Mouse (Mus musculus) hindbrain, embryonic 16.5 days (tissue): ENCODE data around the gene Adam12. TPM values are rescaled to one million over a fixed set of nuclear protein-coding genes. Genes with fewer than 3 reads are reported as not detected.

Experiments used
- ATAC-seq: fragments of 200-750 bp; cut with Nextera tagmentation; 2 replicates; pipeline ENCODE4 v1.8.0; 2017; ENCODE audit warnings: moderate TSS enrichment, moderate library complexity
- H3K27ac ChIP-seq: fragments of 300-500 bp; sonication (generic); 2 replicates; pipeline ENCODE4 v1.5.1; 2014; ENCODE audit warnings: low read depth, mild to moderate bottlenecking, control low read depth, low read length, moderate library complexity
- H3K27me3 ChIP-seq: fragments of 300-500 bp; sonication (generic); replicated peaks from 2 replicates; pipeline ENCODE4 v1.6.1; 2014; ENCODE audit warnings: low read length; ENCODE audit not compliant: control insufficient read depth, insufficient read depth
- H3K36me3 ChIP-seq: fragments of 300-500 bp; sonication (generic); 2 replicates; pipeline ENCODE4 v1.6.1; 2014; ENCODE audit warnings: mild to moderate bottlenecking, low read length, moderate library complexity, mixed read lengths; ENCODE audit not compliant: control insufficient read depth, insufficient read depth
- H3K4me1 ChIP-seq: fragments of 300-500 bp; sonication (generic); 2 replicates; pipeline ENCODE4 v1.6.1; 2014; ENCODE audit warnings: low read depth, low read length; ENCODE audit not compliant: control insufficient read depth, insufficient read depth
- H3K4me2 ChIP-seq: fragments of 300-500 bp; sonication (generic); 2 replicates; pipeline ENCODE4 v1.6.1; 2014; ENCODE audit warnings: mild to moderate bottlenecking, low read length, control low read depth, moderate library complexity
- H3K4me3 ChIP-seq: fragments of 300-500 bp; sonication (generic); 2 replicates; pipeline ENCODE4 v1.5.1; 2014; ENCODE audit warnings: mild to moderate bottlenecking, low read length, control low read depth, moderate library complexity
- H3K9ac ChIP-seq: fragments of 300-500 bp; sonication (generic); 2 replicates; pipeline ENCODE4 v1.6.1; 2014; ENCODE audit warnings: low read depth, mild to moderate bottlenecking, control low read depth, low read length, moderate library complexity
- H3K9me3 ChIP-seq: fragments of 300-500 bp; sonication (generic); 2 replicates; pipeline ENCODE4 v1.6.1; 2014; ENCODE audit warnings: mild to moderate bottlenecking, low read length, moderate library complexity; ENCODE audit not compliant: control insufficient read depth
- WGBS: fragments of 180-500 bp; shearing (Covaris S2); extraction: QIAGEN DNeasy Blood & Tissue Kit; methylation state at CpG from one replicate; pipeline ENCODE4 v1.1.7; 2014; 5-methylcytosine and 5-hydroxymethylcytosine counted together
- polyA plus RNA-seq: library from polyadenylated mRNA; unstranded; fragments of >200 nt; fragmentation: Nextera tagmentation; extraction: Ambion mirVana; gene quantifications from 2 replicates; pipeline ENCODE4 v1.2.1, GENCODE M21; 2015

Gene Adam12
- polyA plus RNA-seq, 1 experiment from 2014 or later, result 3.3 TPM

DNA sequence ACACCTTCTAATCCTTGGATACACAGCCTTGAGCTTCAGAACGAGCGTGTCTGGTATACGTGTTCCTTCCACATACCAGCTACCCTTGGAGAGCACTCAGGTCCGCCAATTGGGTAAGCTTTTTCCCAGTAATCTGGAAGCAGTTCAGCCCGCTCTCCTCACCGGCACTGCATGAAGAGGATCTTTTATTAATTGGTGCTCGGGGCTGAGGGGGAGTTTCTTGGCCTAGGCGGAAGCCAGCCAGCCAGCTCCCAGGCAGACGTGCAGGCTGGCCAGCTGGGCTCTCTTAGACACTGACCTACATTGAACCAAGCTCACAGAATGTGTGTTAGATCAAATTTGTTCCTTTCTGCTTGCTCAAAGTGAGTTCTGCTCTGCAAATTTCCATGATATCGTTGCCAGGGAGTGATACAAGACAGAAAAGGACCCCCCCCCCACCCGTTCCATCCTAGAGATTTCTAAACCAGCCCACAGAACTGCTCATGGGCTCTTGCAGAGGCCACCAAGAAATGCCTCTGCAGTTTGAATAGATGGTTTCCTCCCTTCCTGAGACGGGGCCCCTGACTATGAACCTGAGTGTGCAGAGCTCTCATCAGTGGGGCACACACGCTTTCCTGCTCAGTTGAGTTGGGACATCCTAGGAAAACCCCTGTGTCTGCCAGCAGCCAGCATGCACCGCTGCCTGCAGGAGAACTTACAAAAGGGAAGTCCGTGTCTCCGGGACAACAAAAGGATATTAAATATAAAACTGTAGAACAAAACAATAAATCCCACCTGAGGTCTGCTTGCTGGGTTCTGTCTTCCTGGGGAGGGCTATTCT is 205.5 kb downstream of the Adam12 start:
- no peak overlapping the region for H3K4me2 ChIP-seq
- peak overlapping the region; percentile 48 for H3K27ac ChIP-seq
- peak; percentile 91 for ATAC-seq

DNA sequence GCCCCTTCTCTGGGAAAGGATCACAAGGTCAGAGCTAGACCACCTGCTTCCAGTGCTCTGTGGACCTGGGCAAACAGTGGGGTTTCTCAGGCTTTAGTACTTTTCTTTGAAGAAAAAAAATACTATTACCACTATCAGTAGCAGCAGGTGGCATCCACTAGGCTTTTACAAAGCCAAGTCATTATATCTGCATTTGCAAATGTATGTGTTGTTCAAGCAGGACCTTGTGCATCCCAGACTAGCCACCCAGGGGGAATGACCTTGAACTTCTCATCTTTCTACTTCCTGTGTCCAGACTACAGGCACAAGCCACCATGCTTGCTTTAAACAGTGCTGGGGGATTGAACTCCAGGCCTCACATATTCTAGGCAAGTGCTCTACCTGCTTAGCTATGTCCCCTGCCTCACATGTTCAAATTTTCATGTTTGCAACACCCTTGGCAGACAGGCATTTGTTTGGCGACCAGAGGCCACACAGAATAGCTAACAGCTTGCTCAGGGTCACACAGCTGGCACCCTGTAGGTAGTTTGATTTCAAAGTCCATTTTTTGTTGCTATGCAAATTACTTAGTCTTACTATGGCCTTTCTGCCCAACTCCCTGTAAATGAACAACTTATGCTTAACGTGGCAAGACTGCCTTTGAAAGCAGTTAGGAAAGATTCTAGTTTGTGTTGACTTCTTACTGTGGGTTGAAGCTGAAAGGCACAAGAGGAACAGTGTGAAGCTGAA is 209.6 kb downstream of the Adam12 start:
- peaks cover 11% of the 10 kb centered on the region for H3K4me1 ChIP-seq
- H3K9ac ChIP-seq, result no peak overlapping the region
- H3K4me2 ChIP-seq, result no peak overlapping the region
- no peaks in the 10 kb centered on the region for H3K27me3 ChIP-seq
- H3K9me3 ChIP-seq, result no peaks in the 10 kb centered on the region
- no peaks in the 10 kb centered on the region for H3K36me3 ChIP-seq
- ATAC-seq, result no peak
- WGBS, result 52% methylated on average over 2 of the region's 2 CpGs
- no peak overlapping the region for H3K4me3 ChIP-seq
- no peak overlapping the region for H3K27ac ChIP-seq

More for the DNA sequence above, 205.5 kb downstream of the Adam12 start:
- H3K36me3 ChIP-seq, result no peaks in the 10 kb centered on the region
- H3K27me3 ChIP-seq, result no peaks in the 10 kb centered on the region
- no peak overlapping the region for H3K4me3 ChIP-seq
- H3K9me3 ChIP-seq, result no peaks in the 10 kb centered on the region
- WGBS, result 31% methylated on average over 16 of the region's 16 CpGs
- H3K4me1 ChIP-seq, result peaks cover 11% of the 10 kb centered on the region
- no peak overlapping the region for H3K9ac ChIP-seq

DNA sequence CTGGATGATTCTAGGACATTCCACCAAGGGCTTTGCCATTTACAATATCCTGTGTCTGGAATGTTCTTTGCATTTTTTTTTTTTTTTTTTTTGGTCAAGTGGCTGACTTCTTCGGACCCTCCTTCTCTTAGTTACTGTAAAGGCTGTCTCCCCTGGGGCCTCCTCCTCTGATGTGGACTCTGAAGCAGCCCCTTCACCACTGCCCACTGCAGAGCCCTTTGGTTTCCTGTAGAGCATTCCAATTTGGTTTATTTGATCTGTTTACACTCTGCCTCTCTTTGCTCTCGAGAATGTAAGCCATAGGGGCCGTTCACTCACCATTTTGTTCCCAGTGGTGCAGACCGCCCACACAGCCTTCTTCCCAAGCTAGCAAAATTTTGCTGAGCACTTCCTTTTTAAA is 216.7 kb downstream of the Adam12 start:
- Histone ChIP-seq H3K9ac (no peak overlapping the region), H3K4me3 (no peak overlapping the region), H3K9me3 (no peaks in the 10 kb centered on the region), H3K36me3 (no peaks in the 10 kb centered on the region), H3K27ac (no peak overlapping the region), H3K4me2 (no peak overlapping the region), H3K27me3 (no peaks in the 10 kb centered on the region), H3K4me1 (peaks cover 4% of the 10 kb centered on the region)
- WGBS, result 63% methylated on average over 4 of the region's 4 CpGs
- ATAC-seq, result no peak

DNA sequence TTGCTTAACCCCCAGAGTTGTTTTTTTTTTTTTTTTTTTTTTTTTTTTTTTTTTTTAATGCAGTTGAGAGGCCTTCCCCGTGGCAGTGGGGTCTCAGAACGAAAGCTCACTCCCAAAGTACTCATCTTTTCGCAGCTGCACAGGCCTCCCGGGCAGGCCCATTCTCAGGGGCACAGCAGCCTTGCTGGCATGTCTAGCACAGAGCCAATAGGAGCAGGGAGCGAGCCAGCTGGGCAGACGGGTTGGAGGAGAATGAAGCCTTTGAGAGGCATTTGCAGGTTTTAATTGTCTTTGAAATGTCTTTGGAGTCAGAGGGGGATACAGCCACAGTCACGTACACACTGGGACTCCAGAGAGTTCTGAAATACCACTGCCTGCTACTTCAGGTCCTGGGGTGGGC is 217.2 kb downstream of the Adam12 start:
- Histone ChIP-seq H3K9ac (no peak overlapping the region), H3K9me3 (no peaks in the 10 kb centered on the region), H3K36me3 (no peaks in the 10 kb centered on the region), H3K4me2 (no peak overlapping the region), H3K27me3 (no peaks in the 10 kb centered on the region), H3K27ac (no peak overlapping the region), H3K4me1 (peaks cover 4% of the 10 kb centered on the region), H3K4me3 (no peak overlapping the region)
- peak; percentile 54 for ATAC-seq
- WGBS, result 24% methylated on average over 7 of the region's 7 CpGs

DNA sequence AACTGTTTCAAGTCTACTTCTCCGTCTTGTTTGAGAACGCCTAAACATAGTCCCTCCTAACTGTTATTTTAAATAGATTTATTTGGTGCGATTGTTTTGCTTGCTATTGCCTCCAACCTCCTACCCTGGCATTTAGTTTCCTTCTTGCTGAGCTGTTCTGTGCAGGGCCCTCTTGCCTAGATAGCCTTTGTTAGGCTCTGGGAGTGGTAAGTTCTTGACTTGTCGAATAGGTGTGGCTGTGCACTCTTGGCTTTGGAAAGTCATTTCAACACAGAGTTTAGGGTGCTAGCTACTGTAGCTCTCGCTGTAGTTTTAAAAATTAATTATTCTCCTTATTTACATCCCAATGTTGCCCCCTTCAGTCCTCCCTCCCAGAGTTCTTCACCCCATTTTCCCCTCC is 222.8 kb downstream of the Adam12 start:
- no peak overlapping the region for H3K4me2 ChIP-seq
- no peak overlapping the region for H3K9ac ChIP-seq
- no peak overlapping the region for H3K27ac ChIP-seq
- no peak overlapping the region for H3K4me3 ChIP-seq
- no peaks in the 10 kb centered on the region for H3K27me3 ChIP-seq
- WGBS, result 83% methylated on average over 5 of the region's 5 CpGs
- no peaks in the 10 kb centered on the region for H3K36me3 ChIP-seq
- H3K4me1 ChIP-seq, result no peaks in the 10 kb centered on the region
- no peak for ATAC-seq
- H3K9me3 ChIP-seq, result peaks cover 5% of the 10 kb centered on the region

DNA sequence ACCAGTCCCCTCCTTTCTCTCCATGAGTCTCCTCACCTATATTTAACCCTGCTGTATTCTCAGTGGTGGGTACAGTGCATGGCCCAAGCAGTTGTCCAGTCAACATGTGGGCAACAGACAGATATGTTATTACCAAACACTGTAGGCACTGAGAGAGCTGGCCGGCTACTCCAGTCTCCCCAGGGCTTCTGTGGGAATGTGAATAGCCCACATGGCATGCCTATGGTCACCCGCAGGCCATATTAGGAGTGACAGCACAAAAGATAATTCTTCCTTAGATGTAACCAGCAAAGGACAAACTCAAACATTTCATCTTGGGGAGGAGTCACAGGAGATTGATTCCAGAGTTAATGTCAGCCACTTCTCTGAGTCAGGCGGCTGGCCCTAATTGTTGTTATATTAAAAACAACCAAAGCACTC is 224.0 kb downstream of the Adam12 start:
- H3K4me2 ChIP-seq, result no peak overlapping the region
- no peak overlapping the region for H3K9ac ChIP-seq
- no peak for ATAC-seq
- H3K36me3 ChIP-seq, result no peaks in the 10 kb centered on the region
- H3K4me1 ChIP-seq, result no peaks in the 10 kb centered on the region
- no peak overlapping the region for H3K27ac ChIP-seq
- peaks cover 5% of the 10 kb centered on the region for H3K9me3 ChIP-seq
- H3K27me3 ChIP-seq, result no peaks in the 10 kb centered on the region
- WGBS, result 69% methylated on average over 3 of the region's 3 CpGs
- H3K4me3 ChIP-seq, result no peak overlapping the region

DNA sequence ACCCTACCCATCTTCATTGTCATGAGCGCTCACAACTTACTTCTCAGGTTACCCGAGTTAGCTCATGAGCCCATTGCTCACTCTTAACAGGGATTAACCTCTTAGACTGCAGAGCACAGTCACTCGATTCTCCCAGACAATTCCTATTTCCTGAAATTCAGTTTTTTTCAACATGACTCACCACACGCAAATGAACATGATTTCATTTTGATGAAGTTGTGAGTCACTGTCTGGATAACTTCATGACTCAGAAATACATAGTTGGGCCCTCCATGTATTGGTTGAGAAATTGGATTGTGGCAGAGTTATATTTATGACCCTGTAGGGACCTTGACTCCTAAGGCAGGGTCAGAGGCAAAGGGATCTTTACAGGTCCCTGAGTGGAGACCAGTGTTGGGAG is 230.4 kb downstream of the Adam12 start:
- Histone ChIP-seq H3K4me2 (no peak overlapping the region), H3K4me3 (no peak overlapping the region), H3K9me3 (peaks cover 5% of the 10 kb centered on the region), H3K4me1 (no peaks in the 10 kb centered on the region; the same call in 1 of the 2 replicates), H3K27ac (no peak overlapping the region), H3K36me3 (no peaks in the 10 kb centered on the region), H3K9ac (no peak overlapping the region), H3K27me3 (no peaks in the 10 kb centered on the region)
- 93% methylated on average over 4 of the region's 4 CpGs for WGBS
- no peak for ATAC-seq

DNA sequence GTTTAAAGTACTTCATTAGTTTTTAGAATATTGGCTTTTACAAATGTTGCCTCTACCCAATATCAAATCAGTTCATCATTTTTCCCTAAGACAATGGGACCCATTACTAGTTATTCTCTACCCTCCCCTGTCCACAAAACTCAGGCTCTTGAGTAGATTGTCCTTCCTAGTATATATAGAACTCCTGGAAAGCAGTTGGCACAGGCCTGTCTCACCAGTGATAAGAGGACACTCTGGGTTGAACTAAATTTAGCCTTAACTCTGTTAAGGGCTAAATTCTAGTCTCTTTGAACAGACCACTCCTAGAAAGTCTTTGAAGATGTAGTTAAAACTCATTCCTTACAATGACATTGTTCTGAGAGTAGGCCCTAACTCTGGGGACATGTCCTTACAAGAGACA is 241.0 kb downstream of the Adam12 start:
- no peak overlapping the region for H3K4me2 ChIP-seq
- H3K9ac ChIP-seq, result no peak overlapping the region
- no peak overlapping the region for H3K4me3 ChIP-seq
- H3K4me1 ChIP-seq, result no peaks in the 10 kb centered on the region
- H3K27me3 ChIP-seq, result no peaks in the 10 kb centered on the region
- no peaks in the 10 kb centered on the region for H3K9me3 ChIP-seq
- no peak overlapping the region for H3K27ac ChIP-seq
- no peak for ATAC-seq
- no peaks in the 10 kb centered on the region for H3K36me3 ChIP-seq

DNA sequence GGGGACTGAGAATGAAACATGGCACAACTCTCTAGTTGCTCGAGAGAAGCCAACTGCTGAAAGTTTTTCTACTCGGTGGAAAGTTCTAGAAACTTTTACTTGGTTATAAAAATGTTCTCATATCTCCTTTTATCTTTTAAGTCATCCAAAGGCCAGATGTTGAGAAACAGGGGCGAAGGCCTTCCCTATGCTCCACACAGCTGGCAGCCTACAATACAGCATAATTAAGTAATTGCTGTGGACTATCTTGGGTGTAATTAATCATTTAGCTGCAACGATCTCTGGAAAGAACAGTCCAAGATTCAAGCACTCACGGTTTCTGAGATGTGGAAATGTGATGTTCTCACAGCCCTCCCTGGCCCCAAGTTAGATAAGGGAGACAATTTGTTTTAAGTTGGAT is 243.6 kb downstream of the Adam12 start:
- no peak overlapping the region for H3K9ac ChIP-seq
- 86% methylated on average over 5 of the region's 5 CpGs for WGBS

More for the DNA sequence above, 243.6 kb downstream of the Adam12 start:
- Histone ChIP-seq H3K27me3 (no peaks in the 10 kb centered on the region), H3K4me1 (no peaks in the 10 kb centered on the region), H3K36me3 (no peaks in the 10 kb centered on the region), H3K4me3 (no peak overlapping the region), H3K27ac (no peak overlapping the region), H3K4me2 (no peak overlapping the region), H3K9me3 (no peaks in the 10 kb centered on the region)
- ATAC-seq, result no peak
